Mouse (Mus musculus): ENCODE measurements around the gene Otc.

Otc gene

DNA sequence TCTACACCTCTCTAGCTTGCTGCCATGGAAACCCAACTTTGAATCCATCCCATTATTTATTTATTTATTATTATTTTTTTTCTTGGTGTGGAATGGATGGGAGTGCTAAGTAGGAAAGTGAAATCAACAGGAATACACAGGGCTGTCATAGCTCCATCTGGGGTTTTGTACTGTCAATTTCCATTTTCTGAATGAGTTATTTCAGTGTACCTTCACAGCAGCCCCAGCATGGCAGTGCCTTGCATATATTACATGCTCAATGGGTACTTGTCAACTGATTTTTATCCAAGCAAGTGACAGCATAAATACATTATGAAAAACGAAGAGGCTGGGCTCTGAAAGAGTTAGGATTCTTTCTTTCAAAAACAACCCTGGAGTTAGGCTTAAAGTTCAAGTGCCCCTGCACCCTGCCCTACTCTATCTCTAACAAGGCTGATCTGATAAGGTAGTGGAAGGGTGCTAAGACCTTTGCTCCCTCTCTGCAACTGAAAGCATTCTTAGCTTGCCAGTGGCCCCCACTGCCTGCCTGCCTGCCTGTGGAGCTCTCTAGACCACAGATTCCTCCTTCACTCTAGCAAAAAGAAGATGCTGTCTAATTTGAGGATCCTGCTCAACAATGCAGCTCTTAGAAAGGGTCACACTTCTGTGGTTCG is at the start of gene Otc:
Otc (plus strand) TSS at position 454 of the 653 bp plus-strand sequence.
- in situ Hi-C loops (cut with MboI; ENCODE audit: low pct_unique_long_range_greater_than_20kb in 1 of 2, low sequenced_read_pairs in 2 of 2, unreplicated experiment in 1 of 2): no loop called here

DNA sequence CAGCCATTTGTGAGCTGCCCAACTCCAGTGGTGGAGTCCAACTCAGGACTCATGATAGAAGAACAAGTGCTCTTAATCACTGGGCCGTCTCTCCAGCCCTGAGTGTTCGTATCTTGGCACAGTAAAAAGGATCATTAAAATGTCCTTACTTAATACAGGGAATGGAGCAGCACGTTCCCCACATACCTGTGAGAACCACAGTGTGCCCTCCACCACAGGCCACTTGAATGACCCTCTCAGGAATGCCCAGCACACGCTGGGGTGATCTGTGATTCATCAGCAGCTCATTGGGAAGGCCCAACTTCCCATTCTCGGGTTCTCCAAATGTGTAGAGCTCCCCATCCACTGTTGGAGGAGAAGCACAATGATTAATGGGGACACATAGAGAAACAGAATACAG is 46.2 kb upstream of the Otc start:
- in situ Hi-C loops (cut with MboI; ENCODE audit: low pct_unique_long_range_greater_than_20kb in 1 of 2, low sequenced_read_pairs in 2 of 2, unreplicated experiment in 1 of 2): no loop called here

DNA sequence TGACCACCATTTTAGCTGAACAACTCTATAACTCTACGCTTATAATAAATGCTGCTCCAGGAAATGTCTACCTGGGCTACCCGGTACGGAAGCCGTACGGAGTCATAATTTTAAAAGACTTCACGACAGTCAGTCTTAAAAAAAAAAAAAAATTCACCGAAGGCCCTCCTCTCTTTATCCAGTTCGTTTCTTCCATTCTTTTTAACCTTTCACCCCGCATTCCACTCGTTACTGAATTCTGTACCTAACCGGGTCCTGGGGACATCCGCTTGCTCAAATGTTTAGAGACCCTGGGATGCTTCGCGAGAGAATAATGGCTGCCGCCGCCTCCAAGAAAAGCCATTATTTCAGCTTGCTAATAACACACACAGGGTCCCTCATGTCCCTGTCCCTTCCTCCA is 36.1 kb upstream of the Otc start:
- in situ Hi-C loops (cut with MboI; ENCODE audit: low pct_unique_long_range_greater_than_20kb in 1 of 2, low sequenced_read_pairs in 2 of 2, unreplicated experiment in 1 of 2): no loop called here

DNA sequence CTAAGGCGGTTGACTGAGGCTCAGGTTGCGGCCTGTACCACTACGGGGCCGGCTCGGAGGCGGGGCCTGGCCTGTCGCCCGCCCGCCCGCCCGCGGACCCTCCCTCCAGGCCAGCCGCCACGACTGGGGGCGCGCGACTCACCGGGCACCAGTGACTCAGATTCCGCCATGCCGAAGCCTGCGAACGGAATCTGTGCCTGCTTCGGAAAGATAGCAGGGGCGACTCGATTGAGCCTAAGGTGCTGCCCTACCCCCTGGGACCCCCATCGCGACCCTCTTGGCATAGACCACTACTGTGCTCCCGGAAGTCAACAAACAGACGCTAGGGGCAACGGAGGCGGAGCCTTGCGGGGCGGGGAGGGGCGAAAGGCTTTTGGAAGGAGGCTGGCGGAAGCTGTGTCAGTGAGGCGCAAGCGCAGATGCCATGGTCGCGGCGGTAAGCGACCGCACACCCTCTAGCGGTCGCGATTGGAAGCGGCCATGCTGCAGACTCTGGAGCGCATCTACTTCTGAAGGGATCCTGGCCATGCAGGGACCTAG is 35.6 kb upstream of the Otc start, which contains the start of gene Rpgr:
Rpgr (minus strand) TSS at position 511 of the 540 bp plus-strand sequence.
- in situ Hi-C loops (cut with MboI; ENCODE audit: low pct_unique_long_range_greater_than_20kb in 1 of 2, low sequenced_read_pairs in 2 of 2, unreplicated experiment in 1 of 2): no loop called here

DNA sequence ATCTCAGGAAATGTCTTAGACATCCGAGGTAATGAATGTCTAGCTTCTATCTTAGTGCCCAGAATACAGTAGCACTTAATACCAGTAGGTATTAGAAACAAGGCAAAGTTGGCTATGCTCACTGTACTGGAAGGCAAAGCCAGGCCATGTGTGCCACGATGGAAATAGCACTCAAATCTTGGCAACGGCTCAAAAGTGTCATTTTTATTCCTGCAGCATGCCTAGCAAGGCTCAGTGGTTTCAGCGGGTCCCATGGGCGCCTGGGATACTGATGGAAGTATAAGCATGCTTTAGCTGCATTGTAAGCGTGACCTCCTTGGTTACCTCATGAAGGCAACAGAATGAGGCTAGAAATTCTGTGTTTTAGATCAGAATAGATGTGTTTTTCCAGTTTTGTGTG is 32.8 kb upstream of the Otc start:
- in situ Hi-C loops (cut with MboI; ENCODE audit: low pct_unique_long_range_greater_than_20kb in 1 of 2, low sequenced_read_pairs in 2 of 2, unreplicated experiment in 1 of 2): no loop called here

DNA sequence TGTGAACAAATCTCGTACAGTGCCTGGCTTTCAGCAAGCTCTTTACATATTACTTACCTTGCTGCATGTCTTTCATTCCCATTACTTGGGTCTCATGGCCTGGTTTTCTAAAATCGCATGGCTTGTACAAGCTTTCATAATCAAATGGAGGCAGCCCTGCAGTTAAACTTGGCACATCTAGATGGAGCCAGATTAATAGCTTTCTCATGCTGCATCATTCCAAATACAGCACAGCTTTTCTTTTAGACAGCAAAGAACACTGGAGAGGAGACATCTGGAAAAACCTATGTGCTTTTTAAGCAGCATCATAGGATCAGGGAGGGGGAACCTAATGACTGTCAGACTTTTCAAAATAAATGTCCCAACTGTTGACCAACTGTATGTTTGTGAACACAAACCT is 19.1 kb upstream of the Otc start:
- in situ Hi-C loops (cut with MboI; ENCODE audit: low pct_unique_long_range_greater_than_20kb in 1 of 2, low sequenced_read_pairs in 2 of 2, unreplicated experiment in 1 of 2): no loop called here

DNA sequence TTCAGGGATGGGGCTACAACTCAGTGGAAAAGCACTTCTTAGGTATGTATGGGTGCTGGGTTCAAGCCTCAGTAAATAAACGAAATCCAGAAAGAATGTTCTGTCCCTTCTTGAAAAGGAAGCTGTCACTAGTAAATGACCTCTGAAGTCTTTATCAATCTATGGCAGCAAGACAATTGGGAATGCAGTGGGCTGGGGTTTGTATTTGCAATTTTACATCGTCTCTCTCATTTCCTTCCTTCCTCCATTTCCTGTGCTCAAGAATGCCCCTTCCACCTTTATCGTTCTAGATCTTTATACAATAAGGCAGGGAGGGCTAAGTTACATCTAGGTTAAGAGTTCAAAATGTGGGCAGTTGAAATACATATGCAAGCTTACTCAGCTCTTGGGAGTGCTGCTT is 17.5 kb upstream of the Otc start:
- in situ Hi-C loops (cut with MboI; ENCODE audit: low pct_unique_long_range_greater_than_20kb in 1 of 2, low sequenced_read_pairs in 2 of 2, unreplicated experiment in 1 of 2): no loop called here

DNA sequence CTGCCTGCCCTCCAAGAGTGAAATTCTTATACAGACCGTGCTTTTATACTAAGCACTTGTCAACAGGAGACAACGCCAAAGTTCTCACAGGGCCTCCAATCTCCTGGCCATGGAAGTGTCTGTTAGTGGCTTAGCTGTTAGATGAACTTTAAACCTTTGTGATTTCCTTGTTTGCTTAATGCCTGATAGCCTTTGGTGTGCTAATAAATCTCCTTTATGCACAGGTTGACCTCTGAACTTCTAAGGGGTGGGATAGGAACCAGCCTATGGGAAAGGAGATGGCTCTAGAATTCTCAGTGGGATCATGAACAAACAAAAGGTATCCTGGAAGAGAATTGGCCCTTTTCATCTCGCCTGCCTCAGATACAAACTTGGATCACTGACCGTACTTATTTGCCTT is 12.6 kb upstream of the Otc start:
- in situ Hi-C loops (cut with MboI; ENCODE audit: low pct_unique_long_range_greater_than_20kb in 1 of 2, low sequenced_read_pairs in 2 of 2, unreplicated experiment in 1 of 2): no loop called here

DNA sequence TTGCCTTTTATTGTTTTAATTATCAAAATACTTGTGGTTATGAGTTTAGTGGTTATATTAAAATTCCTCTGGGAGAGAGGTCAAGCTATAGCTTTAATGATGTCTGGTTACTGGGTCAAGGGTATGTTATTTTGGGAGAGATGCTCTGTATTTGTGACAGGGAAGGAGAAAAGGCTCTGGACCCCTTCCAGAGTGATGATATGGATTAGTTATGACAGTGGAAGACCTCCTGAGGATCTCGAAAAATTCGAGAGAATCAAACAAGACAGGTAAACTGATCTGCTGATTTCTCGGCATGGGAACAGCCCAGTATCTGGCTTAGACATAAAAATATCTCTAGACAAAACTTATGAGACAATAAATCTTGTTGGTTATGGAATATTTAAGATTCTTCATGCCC is 8.2 kb upstream of the Otc start:
- in situ Hi-C loops (cut with MboI; ENCODE audit: low pct_unique_long_range_greater_than_20kb in 1 of 2, low sequenced_read_pairs in 2 of 2, unreplicated experiment in 1 of 2): no loop called here

DNA sequence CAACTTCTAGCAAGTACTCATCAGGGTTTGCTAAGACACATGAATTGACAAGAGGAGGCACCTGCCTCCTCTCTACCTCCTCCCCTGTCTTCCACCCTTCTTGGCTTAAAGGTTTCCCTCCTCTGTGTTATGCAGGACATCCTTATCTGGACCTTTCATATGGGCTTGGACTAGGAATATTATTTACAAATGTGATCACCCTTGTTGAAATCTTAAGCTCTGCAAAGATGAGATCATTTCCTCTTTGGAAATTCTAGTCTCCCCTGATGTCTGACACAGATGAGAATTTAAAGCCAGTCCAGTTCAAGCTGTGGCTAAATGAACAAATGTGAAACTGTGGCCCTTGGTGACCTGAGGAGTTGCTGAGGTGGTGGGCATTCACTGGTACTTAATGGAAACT is 748 bp upstream of the Otc start:
- in situ Hi-C loops (cut with MboI; ENCODE audit: low pct_unique_long_range_greater_than_20kb in 1 of 2, low sequenced_read_pairs in 2 of 2, unreplicated experiment in 1 of 2): no loop called here

DNA sequence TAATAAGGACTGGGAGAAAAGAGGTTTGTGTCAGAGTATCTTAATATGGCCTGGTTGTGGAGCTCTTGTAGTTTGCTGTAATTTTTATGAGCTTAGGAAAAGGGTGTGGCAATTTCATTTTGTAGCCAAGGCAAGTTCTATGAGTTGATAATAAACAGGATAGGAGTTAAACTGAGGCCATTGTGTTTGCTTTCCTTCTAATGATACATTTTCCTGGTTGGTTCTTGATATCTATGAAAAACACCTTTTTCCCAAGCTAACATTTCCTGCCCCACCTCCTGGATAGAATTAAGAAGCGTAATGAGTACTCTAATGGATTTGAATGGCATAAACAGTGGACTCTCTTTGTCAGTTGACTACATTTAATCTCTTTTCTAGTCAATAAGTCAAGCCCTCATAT is 5.7 kb downstream of the Otc start:
- in situ Hi-C loops (cut with MboI; ENCODE audit: low pct_unique_long_range_greater_than_20kb in 1 of 2, low sequenced_read_pairs in 2 of 2, unreplicated experiment in 1 of 2): no loop called here

DNA sequence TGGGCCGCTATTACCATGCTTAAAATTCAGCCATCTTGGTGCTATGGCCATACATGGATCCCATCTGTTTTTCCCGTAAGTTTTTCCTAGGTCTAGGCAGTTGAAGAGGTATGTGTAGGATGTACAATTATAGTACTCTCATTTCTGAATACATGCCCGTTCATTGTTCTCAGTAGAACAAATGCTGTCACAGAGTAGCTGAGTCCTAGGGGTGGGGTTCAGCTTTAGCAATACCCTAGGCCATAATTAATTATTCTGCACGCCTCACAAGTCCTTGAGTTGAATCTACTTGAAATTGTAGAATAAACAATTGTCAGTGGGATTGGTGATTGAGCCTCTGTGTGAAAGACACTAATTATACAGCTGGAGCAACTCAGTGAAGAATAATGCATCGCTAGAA is 6.2 kb downstream of the Otc start:
- in situ Hi-C loops (cut with MboI; ENCODE audit: low pct_unique_long_range_greater_than_20kb in 1 of 2, low sequenced_read_pairs in 2 of 2, unreplicated experiment in 1 of 2): no loop called here

DNA sequence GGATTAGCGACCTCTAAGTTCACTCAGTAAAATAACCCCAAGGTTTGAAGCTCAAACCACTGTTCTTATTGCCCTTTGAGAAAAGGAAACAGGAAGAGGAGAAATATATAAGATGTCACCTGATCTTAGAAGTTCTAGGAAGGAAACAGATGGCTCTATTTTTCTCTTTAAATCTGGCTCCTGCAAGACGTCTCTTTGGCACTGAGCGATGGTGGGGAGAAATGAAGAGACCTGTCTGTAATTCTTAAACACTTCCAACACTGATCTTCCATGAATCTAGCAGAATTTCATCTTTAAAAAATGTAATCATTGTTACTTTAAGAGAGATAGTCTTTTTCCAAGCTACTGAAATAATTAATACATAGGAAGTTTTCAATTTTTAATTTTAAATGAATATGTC is 16.2 kb downstream of the Otc start:
- in situ Hi-C loops (cut with MboI; ENCODE audit: low pct_unique_long_range_greater_than_20kb in 1 of 2, low sequenced_read_pairs in 2 of 2, unreplicated experiment in 1 of 2): no loop called here

DNA sequence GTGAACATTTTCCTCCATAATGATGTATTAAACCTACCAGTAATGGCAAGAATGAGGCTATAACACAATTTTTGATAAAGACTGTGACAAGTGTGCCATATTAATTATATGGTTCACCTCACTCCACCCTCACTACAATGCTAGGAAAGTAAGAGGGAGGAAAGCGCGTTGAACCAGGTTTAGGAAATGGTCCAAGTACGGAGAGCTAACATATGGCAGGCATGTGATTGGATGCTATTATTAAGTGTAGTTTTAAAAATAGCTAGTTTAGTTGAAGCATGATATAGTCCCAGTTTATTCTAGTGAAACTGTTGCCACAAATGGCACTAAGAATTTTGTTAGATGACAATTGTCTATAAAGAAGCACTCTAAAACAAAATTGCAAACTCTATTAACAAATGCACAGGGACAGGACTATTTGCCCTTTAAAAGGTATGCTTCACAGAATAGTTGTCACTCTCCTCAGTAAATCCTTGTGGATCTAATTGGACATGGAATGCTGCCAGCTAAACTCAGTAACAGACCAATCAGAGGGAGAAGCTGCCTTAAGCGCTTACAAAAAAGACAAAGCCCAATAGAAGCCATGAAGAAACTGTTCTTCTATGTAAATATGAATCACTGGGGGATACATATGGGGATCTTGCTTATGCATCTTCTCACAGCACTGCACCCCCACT is 16.8 kb downstream of the Otc start:
- in situ Hi-C loops (cut with MboI; ENCODE audit: low pct_unique_long_range_greater_than_20kb in 1 of 2, low sequenced_read_pairs in 2 of 2, unreplicated experiment in 1 of 2): no loop called here

DNA sequence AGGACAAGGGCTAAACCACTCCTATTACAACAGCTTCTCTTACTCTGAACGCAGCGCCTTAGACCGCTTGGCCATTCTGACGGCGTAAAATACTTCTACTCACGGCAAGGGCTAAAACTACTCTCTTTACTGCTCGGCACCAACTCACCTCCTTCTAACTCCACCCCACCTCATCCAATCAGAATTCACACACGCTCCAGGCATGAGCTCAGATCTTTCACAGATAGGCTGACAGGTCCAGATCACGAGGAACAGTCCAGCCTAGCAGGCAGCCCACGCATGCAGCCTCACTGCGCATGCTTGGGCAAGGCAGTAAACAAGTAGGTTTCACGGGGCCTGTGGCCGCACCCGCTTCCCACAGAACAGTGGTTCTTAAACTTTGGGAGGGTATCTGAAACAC is 45.2 kb downstream of the Otc start:
- in situ Hi-C loops (cut with MboI; ENCODE audit: low pct_unique_long_range_greater_than_20kb in 1 of 2, low sequenced_read_pairs in 2 of 2, unreplicated experiment in 1 of 2): no loop called here

DNA sequence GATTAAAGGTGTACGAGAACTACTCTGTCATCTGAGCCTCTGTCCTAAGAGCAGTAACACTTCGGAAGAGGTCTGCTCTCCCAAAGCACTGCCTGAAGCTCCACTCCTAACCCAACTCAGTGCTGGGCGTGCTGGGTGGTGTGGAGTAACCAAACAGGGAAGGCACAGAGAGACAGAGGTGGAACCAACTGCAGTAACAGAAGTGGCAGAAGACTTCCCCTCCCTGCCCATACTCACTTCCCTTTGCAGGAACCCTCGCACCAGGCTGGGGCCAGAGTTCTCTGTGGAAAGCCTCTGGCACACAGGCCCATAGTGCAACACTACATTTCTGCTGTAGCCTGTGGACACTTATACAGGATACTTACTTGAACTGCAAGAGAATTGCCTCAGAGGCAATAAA is 66.1 kb downstream of the Otc start:
- in situ Hi-C loops (cut with MboI; ENCODE audit: low pct_unique_long_range_greater_than_20kb in 1 of 2, low sequenced_read_pairs in 2 of 2, unreplicated experiment in 1 of 2): no loop called here

DNA sequence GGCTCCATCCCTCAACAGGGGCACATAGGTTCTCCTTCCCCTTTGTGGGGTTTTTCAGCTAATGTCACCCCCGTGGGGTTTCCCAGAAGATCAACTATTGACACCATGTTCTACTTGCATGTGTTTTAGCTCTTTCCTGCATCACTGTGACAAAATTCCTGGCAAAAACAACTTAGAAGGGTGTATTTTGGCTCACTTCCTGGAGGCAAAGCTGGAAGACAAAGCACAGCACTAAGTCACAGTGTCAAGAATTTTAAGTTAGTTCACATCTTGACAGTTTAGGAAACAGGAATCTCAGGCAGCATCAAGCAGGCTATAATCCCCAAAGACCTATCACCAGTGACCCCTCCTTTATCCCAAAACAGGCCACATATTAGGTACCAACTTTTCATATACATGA is 78.1 kb downstream of the Otc start:
- in situ Hi-C loops (cut with MboI; ENCODE audit: low pct_unique_long_range_greater_than_20kb in 1 of 2, low sequenced_read_pairs in 2 of 2, unreplicated experiment in 1 of 2): no loop called here

DNA sequence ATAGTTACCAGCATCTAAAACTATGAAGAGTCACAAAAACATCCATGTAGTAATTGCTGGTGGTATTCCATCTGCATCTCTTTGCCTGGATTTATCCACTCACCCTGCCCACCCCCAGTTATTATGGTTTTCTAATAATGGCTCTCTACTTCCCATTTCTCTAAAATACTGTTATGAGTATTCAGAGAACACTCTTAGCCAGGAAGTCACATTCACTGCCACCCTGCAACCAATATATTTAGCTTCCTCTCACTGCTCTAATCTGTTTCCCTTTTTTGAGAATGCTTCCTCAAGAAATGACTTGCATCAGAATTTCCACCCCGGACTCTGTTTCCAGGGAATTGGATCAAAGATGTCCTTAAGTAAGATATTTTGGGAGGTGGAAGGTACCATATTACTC is 79.6 kb downstream of the Otc start:
- in situ Hi-C loops (cut with MboI; ENCODE audit: low pct_unique_long_range_greater_than_20kb in 1 of 2, low sequenced_read_pairs in 2 of 2, unreplicated experiment in 1 of 2): no loop called here

DNA sequence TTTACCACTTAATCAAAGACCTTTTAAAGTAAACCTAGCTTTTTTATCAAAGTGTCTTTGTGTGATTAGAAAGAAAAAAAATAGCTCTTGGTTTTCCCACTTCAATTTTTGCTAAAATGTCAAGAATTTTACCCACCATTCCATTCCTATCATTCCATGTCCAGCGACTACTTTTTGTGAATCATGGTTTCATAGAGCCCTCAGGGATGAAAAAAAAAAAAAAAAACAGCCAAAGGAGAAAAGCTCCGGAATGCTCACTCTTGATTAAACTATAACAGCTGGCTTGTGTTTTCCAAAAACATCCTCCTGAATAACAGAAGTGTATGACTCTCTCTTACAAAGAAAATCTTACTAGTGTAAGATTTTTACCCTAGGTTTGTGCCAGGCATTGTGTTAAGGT is 84.7 kb downstream of the Otc start:
- in situ Hi-C loops (cut with MboI; ENCODE audit: low pct_unique_long_range_greater_than_20kb in 1 of 2, low sequenced_read_pairs in 2 of 2, unreplicated experiment in 1 of 2): no loop called here

DNA sequence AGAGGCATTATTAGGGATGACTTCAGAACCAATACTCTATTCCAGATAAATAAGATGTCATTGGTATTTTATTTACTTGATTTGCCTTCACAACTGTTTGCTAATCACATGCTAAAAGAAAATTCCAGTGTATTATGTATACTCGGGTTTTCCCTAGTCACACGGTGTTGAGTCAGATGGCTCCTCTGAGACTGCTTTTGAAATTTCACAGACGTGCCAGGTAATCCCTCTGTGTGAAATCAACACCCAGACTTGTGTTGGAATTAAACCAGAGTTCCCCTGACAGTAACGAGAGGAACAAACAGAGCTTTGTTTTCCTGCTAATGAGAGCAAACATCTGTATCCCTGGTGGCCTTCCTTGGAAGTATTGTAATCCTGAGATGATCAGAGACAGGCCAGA is 103.8 kb downstream of the Otc start:
- in situ Hi-C loops (cut with MboI; ENCODE audit: low pct_unique_long_range_greater_than_20kb in 1 of 2, low sequenced_read_pairs in 2 of 2, unreplicated experiment in 1 of 2): no loop called here

Data from mouse embryonic stem cell (cell line).